Mouse (Mus musculus) thymus, postnatal 14 days (tissue): Measurements from ENCODE around the gene Tcf20.

ENCODE experiments used
- DNase-seq: peaks from one replicate; pipeline ENCODE4 v3.0.0; 2021

Gene Tcf20

GRCm38 (mm10) chr15:82956721-82957120, 31.0 kb downstream of the Tcf20 start:
- DNase-seq, result no peak

- DNase-seq, result no peak
These were observed 31.4 kb downstream of the Tcf20 start for GRCm38 (mm10) chr15:82956310-82956709.

GRCm38 (mm10) chr15:82955286-82955685, 32.4 kb downstream of the Tcf20 start:
- no peak for DNase-seq

GRCm38 (mm10) chr15:82954034-82954433, 33.6 kb downstream of the Tcf20 start:
- DNase-seq, result no peak

- DNase-seq, result no peak
These were observed 34.6 kb downstream of the Tcf20 start for GRCm38 (mm10) chr15:82953096-82953495.

- no peak for DNase-seq
These were observed 35.4 kb downstream of the Tcf20 start for GRCm38 (mm10) chr15:82952292-82952705.

GRCm38 (mm10) chr15:82950246-82950645, 37.4 kb downstream of the Tcf20 start:
- no peak for DNase-seq

GRCm38 (mm10) chr15:82947431-82947830, 40.2 kb downstream of the Tcf20 start:
- no peak for DNase-seq

- DNase-seq, result no peak
These were observed 43.0 kb downstream of the Tcf20 start for GRCm38 (mm10) chr15:82944479-82945195.

- DNase-seq, result no peak
These were observed 45.9 kb downstream of the Tcf20 start for GRCm38 (mm10) chr15:82941733-82942132.

GRCm38 (mm10) chr15:82940494-82941214, 47.0 kb downstream of the Tcf20 start:
- no peak for DNase-seq

- DNase-seq, result no peak
These were observed 49.5 kb downstream of the Tcf20 start for GRCm38 (mm10) chr15:82938155-82938569.

- DNase-seq, result no peak
These were observed 50.2 kb downstream of the Tcf20 start for GRCm38 (mm10) chr15:82937428-82937992.

- DNase-seq, result no peak
These were observed 52.7 kb downstream of the Tcf20 start for GRCm38 (mm10) chr15:82934971-82935370.

- DNase-seq, result no peak
These were observed 54.6 kb downstream of the Tcf20 start for GRCm38 (mm10) chr15:82932936-82933650.

GRCm38 (mm10) chr15:82931436-82931835, 56.2 kb downstream of the Tcf20 start:
- DNase-seq, result no peak

- no peak for DNase-seq
These were observed 58.1 kb downstream of the Tcf20 start for GRCm38 (mm10) chr15:82929595-82929994.

- DNase-seq, result peak; percentile 24
These were observed 58.8 kb downstream of the Tcf20 start for GRCm38 (mm10) chr15:82928844-82929243.

GRCm38 (mm10) chr15:82928023-82928422, 59.6 kb downstream of the Tcf20 start:
- no peak for DNase-seq

- DNase-seq, result no peak
These were observed 60.6 kb downstream of the Tcf20 start for GRCm38 (mm10) chr15:82927057-82927456.

- no peak for DNase-seq
These were observed 62.8 kb downstream of the Tcf20 start for GRCm38 (mm10) chr15:82924679-82925425.

- DNase-seq, result no peak
These were observed 64.1 kb downstream of the Tcf20 start for GRCm38 (mm10) chr15:82923531-82923930.

GRCm38 (mm10) chr15:82922755-82923154, 64.9 kb downstream of the Tcf20 start:
- DNase-seq, result no peak
